Mouse (Mus musculus) small intestine, adult 2 months (tissue): Measurements from ENCODE around the gene Otop2.

Experiments
- CTCF ChIP-seq: fragments of 200-500 bp; IDR thresholded peaks from 2 replicates; pipeline ENCODE4 v1.5.1; 2012; ENCODE audit warnings: low read depth, mild to moderate bottlenecking, control low read depth, inconsistent platforms, low read length, moderate library complexity, mixed read lengths; ENCODE audit not compliant: insufficient replicate concordance, insufficient read length; ENCODE audit errors: extremely low read depth
- POLR2A ChIP-seq: fragments of 200-500 bp; IDR thresholded peaks from 2 replicates; pipeline ENCODE4 v1.6.1; 2012; ENCODE audit warnings: low read depth, mild to moderate bottlenecking, control low read depth, inconsistent platforms, low read length, moderate library complexity

DNA sequence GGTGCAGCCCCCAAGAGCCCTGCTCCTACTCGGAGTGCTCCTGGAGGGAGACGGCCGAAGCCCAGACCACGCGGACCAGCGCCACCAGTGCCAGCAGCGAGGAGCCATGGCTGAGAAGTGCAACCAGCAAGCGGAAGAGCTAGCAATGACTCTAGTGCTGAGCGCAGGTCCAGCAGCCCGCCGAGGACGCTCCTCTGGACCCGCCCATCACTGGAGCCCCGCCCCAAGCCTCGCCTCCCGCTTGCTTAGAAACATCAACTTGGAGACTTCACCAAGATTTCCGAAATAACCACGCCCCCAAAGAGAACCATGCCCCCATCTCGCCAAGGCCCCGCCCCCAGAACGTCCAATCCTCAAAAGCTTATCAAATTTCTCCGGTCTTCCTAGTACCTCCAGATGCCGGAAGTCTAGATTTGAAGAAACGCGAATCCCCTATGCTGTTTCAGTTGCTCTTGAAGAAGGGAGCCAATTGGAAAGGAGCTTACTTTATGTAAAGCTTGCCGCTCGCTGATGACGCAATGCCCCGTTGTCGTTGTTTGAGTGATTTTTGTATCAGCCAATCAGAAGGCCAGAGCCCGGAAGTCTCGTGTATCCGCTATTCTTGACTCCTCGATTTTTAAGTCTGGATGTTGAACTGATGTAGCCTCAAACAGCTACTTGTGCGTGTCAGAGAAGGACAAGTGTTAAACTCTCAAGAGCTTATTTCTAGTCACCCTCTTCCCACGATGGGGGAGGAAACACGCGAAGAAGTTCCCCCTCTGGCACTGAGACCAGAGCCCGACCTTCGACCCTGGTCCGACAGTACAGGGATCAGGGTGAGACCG is 30.0 kb upstream of the Otop2 start, which contains the start of gene Fdxr:
- TF ChIP-seq POLR2A (peak; percentile 98), CTCF (no peak)
